Mouse (Mus musculus) ES-Bruce4 (cell line): ENCODE results near the gene Ankrd6. TPM values are rescaled to one million over a fixed set of nuclear protein-coding genes. Genes with fewer than 3 reads are reported as not detected.

Experiments used
- H3K27ac ChIP-seq: 2 replicates; pipeline ENCODE4 v1.5.1; 2012; ENCODE audit warnings: low read length, inconsistent platforms; ENCODE audit not compliant: insufficient read depth
- H3K27me3 ChIP-seq: 2 replicates; pipeline ENCODE4 v1.6.1; 2012; ENCODE audit warnings: mild to moderate bottlenecking, low read length, inconsistent platforms; ENCODE audit not compliant: control insufficient read depth, poor library complexity, insufficient read depth, severe bottlenecking
- H3K36me3 ChIP-seq: 2 replicates; pipeline ENCODE4 v1.6.1; 2012; ENCODE audit warnings: inconsistent platforms, mild to moderate bottlenecking, low read length, moderate library complexity; ENCODE audit not compliant: control insufficient read depth, poor library complexity, insufficient read depth, severe bottlenecking
- H3K4me1 ChIP-seq: one replicate; pipeline ENCODE4 v1.8.1; 2011; ENCODE audit warnings: low read length; ENCODE audit not compliant: control insufficient read depth, insufficient read depth
- H3K4me3 ChIP-seq: 2 replicates; pipeline ENCODE4 v1.5.1; 2011; ENCODE audit warnings: low read depth, mild to moderate bottlenecking, low read length
- H3K9ac ChIP-seq: 2 replicates; pipeline ENCODE4 v1.6.1; 2012; ENCODE audit warnings: low read depth, mild to moderate bottlenecking, inconsistent platforms; ENCODE audit not compliant: poor library complexity, severe bottlenecking
- H3K9me3 ChIP-seq: replicated peaks from 2 replicates; pipeline ENCODE4 v1.6.1; 2012; ENCODE audit warnings: mild to moderate bottlenecking, low read length, inconsistent platforms; ENCODE audit not compliant: control insufficient read depth, poor library complexity, insufficient read depth, severe bottlenecking
- CTCF ChIP-seq: IDR thresholded peaks from one replicate; pipeline ENCODE4 v1.8.1; 2011; ENCODE audit warnings: low read depth, low read length
- EP300 ChIP-seq: IDR thresholded peaks from 2 replicates; pipeline ENCODE4 v1.6.1; 2011; ENCODE audit warnings: low read depth, low read length; ENCODE audit not compliant: insufficient read depth
- POLR2A ChIP-seq: IDR thresholded peaks from one replicate; pipeline ENCODE4 v1.8.1; 2011; ENCODE audit warnings: low read length; ENCODE audit not compliant: insufficient read depth
- polyA plus RNA-seq: library from polyadenylated mRNA; stranded (reverse); fragments of >200 nt; gene quantifications from 2 replicates; pipeline ENCODE4 v1.2.4, GENCODE M21; 2011; ENCODE audit warnings: low read depth; ENCODE audit not compliant: missing spikeins, insufficient read depth, insufficient read length

The Ankrd6 gene
- polyA plus RNA-seq, 1 experiment, result 11.8 TPM

GRCm38 (mm10) chr4:32916689-32917385 is 33.8 kb downstream of the Ankrd6 start:
- Histone ChIP-seq H3K9me3 (no peaks in the 10 kb centered on the region), H3K36me3 (no peaks in the 10 kb centered on the region), H3K27ac (no peak overlapping the region), H3K9ac (no peak overlapping the region), H3K4me3 (no peak overlapping the region), H3K4me1 (peaks cover 5% of the 10 kb centered on the region), H3K27me3 (no peaks in the 10 kb centered on the region)
- TF ChIP-seq POLR2A, result no peak
- no peak for TF ChIP-seq EP300
- TF ChIP-seq CTCF, result no peak

- H3K4me1 ChIP-seq, result peaks cover 5% of the 10 kb centered on the region
- no peak for TF ChIP-seq POLR2A
- no peak for TF ChIP-seq CTCF
- no peak for TF ChIP-seq EP300
These were observed 34.7 kb downstream of the Ankrd6 start for GRCm38 (mm10) chr4:32915928-32916327.

GRCm38 (mm10) chr4:32909996-32910395 is 40.6 kb downstream of the Ankrd6 start:
- Histone ChIP-seq H3K4me1 (no peaks in the 10 kb centered on the region), H3K27me3 (no peaks in the 10 kb centered on the region)
- TF ChIP-seq POLR2A (no peak), EP300 (no peak), CTCF (no peak)

More at GRCm38 (mm10) chr4:32915928-32916327, 34.7 kb downstream of the Ankrd6 start:
- no peak overlapping the region for H3K9ac ChIP-seq
- H3K4me3 ChIP-seq, result no peak overlapping the region
- H3K27me3 ChIP-seq, result no peaks in the 10 kb centered on the region
- H3K9me3 ChIP-seq, result no peaks in the 10 kb centered on the region
- H3K36me3 ChIP-seq, result no peaks in the 10 kb centered on the region
- H3K27ac ChIP-seq, result no peak overlapping the region

GRCm38 (mm10) chr4:32909241-32909979 is 41.2 kb downstream of the Ankrd6 start:
- Histone ChIP-seq H3K27ac (no peak overlapping the region), H3K36me3 (no peaks in the 10 kb centered on the region), H3K4me1 (no peaks in the 10 kb centered on the region), H3K9ac (no peak overlapping the region), H3K9me3 (no peaks in the 10 kb centered on the region), H3K4me3 (no peak overlapping the region), H3K27me3 (no peaks in the 10 kb centered on the region)
- TF ChIP-seq EP300 (no peak), CTCF (no peak), POLR2A (no peak)

More at GRCm38 (mm10) chr4:32909996-32910395, 40.6 kb downstream of the Ankrd6 start:
- Histone ChIP-seq H3K9ac (no peak overlapping the region), H3K9me3 (no peaks in the 10 kb centered on the region), H3K36me3 (no peaks in the 10 kb centered on the region), H3K27ac (no peak overlapping the region), H3K4me3 (no peak overlapping the region)

- Histone ChIP-seq H3K36me3 (no peaks in the 10 kb centered on the region), H3K27me3 (no peaks in the 10 kb centered on the region)
These were observed 43.0 kb downstream of the Ankrd6 start for GRCm38 (mm10) chr4:32907631-32908030.

GRCm38 (mm10) chr4:32906627-32907026 is 44.0 kb downstream of the Ankrd6 start:
- Histone ChIP-seq H3K9ac (no peak overlapping the region), H3K27ac (no peak overlapping the region), H3K4me1 (peaks cover 2% of the 10 kb centered on the region), H3K36me3 (no peaks in the 10 kb centered on the region), H3K9me3 (no peaks in the 10 kb centered on the region), H3K27me3 (no peaks in the 10 kb centered on the region), H3K4me3 (no peak overlapping the region)
- no peak for TF ChIP-seq CTCF
- TF ChIP-seq POLR2A, result no peak
- TF ChIP-seq EP300, result no peak

More at GRCm38 (mm10) chr4:32907631-32908030, 43.0 kb downstream of the Ankrd6 start:
- Histone ChIP-seq H3K4me3 (no peak overlapping the region), H3K9ac (no peak overlapping the region), H3K4me1 (peaks cover 2% of the 10 kb centered on the region), H3K27ac (no peak overlapping the region), H3K9me3 (no peaks in the 10 kb centered on the region)
- TF ChIP-seq CTCF (no peak), EP300 (no peak), POLR2A (no peak)
